Mouse (Mus musculus) brain, embryonic 14.5 days (tissue): Measurements from ENCODE around the gene Setmar.

Experiments
- CTCF ChIP-seq: fragments of 200-500 bp; IDR thresholded peaks from 2 replicates; pipeline ENCODE4 v1.5.1; 2012; ENCODE audit warnings: inconsistent platforms, mild to moderate bottlenecking, moderate library complexity, borderline replicate concordance; ENCODE audit not compliant: insufficient read depth, insufficient read length; ENCODE audit errors: extremely low read depth
- POLR2A ChIP-seq: fragments of 200-500 bp; IDR thresholded peaks from 2 replicates; pipeline ENCODE4 v1.6.1; 2012; ENCODE audit warnings: mild to moderate bottlenecking, inconsistent platforms, borderline replicate concordance; ENCODE audit not compliant: poor library complexity, insufficient read depth, insufficient read length, severe bottlenecking; ENCODE audit errors: extremely low read depth

- no peak for TF ChIP-seq CTCF
- TF ChIP-seq POLR2A = no peak
Observed at GRCm38 (mm10) chr6:108061121-108061520, 3.7 kb upstream of the Setmar start.
